ENCODE assay signal across 1 mouse cellular context in the genomic region with DNA sequence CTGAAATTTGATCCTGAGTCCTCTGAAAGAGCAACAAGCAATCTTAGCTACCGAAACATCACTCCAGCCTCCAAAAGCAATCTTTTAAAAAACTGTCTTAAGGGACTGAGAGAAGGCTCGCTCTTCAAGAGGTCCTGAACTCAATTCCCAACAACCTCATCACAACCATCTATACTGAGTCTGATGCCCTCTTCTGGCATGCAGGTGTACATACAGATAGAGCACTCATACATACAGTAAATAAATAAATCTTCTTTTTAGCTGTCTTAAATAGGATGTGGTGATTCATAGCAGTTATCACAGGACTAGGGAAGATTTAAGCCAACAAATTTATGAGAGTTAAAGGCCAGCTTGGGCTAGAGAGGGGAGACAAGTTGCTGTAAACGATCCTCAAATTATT.
TF ChIP-seq lines count a peak whose summit lies in the region.

No protein-coding gene starts in this region.

TF ChIP-seq in CH12.LX, 34 proteins besides CTCF, POLR2A, EP300 and RAD21:
- TF ChIP-seq SIN3A (IDR thresholded peaks at IDR 0.05; ENCODE audit: low read length), result no peak
- TF ChIP-seq TCF12 (IDR thresholded peaks at IDR 0.05; ENCODE audit: low read depth, low read length), result no peak
- TF ChIP-seq JUND (conservative IDR thresholded peaks at IDR 0.05; ENCODE audit: low read depth, low read length), result no peak
- peak; percentile 27; the same call in 1 of the 2 replicates for TF ChIP-seq SMC3 (IDR thresholded peaks at IDR 0.05; ENCODE audit: low read depth, low read length)
